ENCODE assay signal across 22 mouse cellular contexts in the genomic region with DNA sequence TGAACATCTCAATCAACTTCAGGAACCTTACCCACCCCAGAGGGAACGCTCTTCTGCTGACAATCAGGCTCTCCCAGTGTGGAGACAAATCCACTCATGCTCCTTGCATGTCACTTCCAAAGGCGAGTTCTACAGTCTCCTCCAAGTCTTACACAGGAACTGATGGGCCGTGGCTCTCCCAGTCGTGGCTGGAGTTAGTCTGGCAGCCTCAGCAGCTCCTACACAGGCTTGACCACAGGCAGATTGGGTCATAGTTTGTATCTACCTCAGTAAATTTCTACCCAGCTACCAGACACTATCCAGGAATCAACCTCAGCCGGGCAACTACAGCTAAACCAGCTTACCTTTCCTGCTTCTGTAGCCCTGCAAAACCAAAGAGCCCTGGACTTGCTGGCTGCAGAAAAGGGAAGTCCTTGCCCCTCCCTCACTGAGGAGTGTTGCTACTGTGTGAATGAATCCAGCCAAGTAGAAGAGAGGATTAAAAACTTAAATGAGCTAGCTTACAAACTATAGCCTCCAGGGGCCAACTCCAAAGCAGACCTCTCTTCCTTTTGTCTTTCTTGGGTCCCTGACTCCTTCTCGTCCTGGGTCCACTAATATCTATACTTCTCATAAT.
A peak's percentile ranks its signal among the peaks of the same experiment; 100 is the strongest.
DNase-seq lines count a peak whose midpoint lies in the region; ATAC-seq and TF ChIP-seq lines count a peak whose summit lies in the region.
"Had no signal": no experiment of that assay in that cellular context is flagged by ENCODE, and none has a peak within 500 bp of the region (broad histone marks: within the 10 kb centered on the region; RNA-seq: fewer than 3 reads in every experiment).

No protein-coding gene starts in this region.

- peak; percentile 64 to 77 for ATAC-seq in hematopoietic stem cell, adult 5-6 weeks (replicated peaks in 1 of 2; ENCODE audit: insufficient read depth in 1 of 2, low FRiP score in 2 of 2, low TSS enrichment in 1 of 2, low read depth in 1 of 2, poor library complexity in 2 of 2, severe bottlenecking in 2 of 2)

- no peak for TF ChIP-seq RAD21 in MEL (IDR thresholded peaks at IDR 0.05; ENCODE audit: low read depth, low read length)

- intact Hi-C loops in heart, postnatal 14 days (cut with DNase I) = no loop called here

- whole genome bisulfite sequencing in lung, adult 2 months = 50% methylated on average over 6 of the region's 6 CpGs

- H3K9ac ChIP-seq in MEL (ENCODE audit: control insufficient read depth, low read depth, low read length, poor library complexity, severe bottlenecking) = no peak overlapping the region
- H3K9ac ChIP-seq: hindbrain, embryonic 14.5 days; liver, embryonic 14.5 days; midbrain, embryonic 12.5 days had no signal

- TF ChIP-seq CTCF in lung, adult 2 months (IDR thresholded peaks at IDR 0.05; ENCODE audit: insufficient read depth, low read length) = no peak
- no peak for TF ChIP-seq CTCF in MEL (IDR thresholded peaks at IDR 0.05 in 2 of 3, conservative IDR thresholded peaks at IDR 0.05 in 1 of 3; ENCODE audit: control insufficient read depth in 1 of 3, insufficient read depth in 1 of 3, low read depth in 2 of 3, low read length in 3 of 3, poor library complexity in 1 of 3, severe bottlenecking in 1 of 3)

- H3K27ac ChIP-seq in MEL (ENCODE audit: control insufficient read depth, low read depth, low read length) = no peak overlapping the region
- H3K27ac ChIP-seq: heart, embryonic 15.5 days; hindbrain, embryonic 14.5 days; kidney, postnatal 0 days; layer of hippocampus, adult 2 months; left cerebral cortex, adult 2 months; limb, embryonic 10.5 days; liver, embryonic 14.5 days; midbrain, embryonic 12.5 days had no signal

- H3K9me3 ChIP-seq in MEL (replicated peaks; ENCODE audit: insufficient read depth, low read length) = no peaks in the 10 kb centered on the region
- H3K9me3 ChIP-seq: heart, embryonic 15.5 days; limb, embryonic 10.5 days; midbrain, embryonic 12.5 days had no signal

- H3K27me3 ChIP-seq in MEL (ENCODE audit: control insufficient read depth in 1 of 2, insufficient read depth in 2 of 2, low read length in 2 of 2) = peaks cover 1 to 3% of the 10 kb centered on the region in 2 experiments; a peak in 2 of 4 replicates
- H3K27me3 ChIP-seq: heart, embryonic 15.5 days; midbrain, embryonic 12.5 days had no signal

- H3K4me1 ChIP-seq in lung, adult 2 months (ENCODE audit: control insufficient read depth, insufficient read depth, low read length) = no peaks in the 10 kb centered on the region
- peaks cover 9 to 29% of the 10 kb centered on the region in 2 experiments for H3K4me1 ChIP-seq in MEL (ENCODE audit: control insufficient read depth in 1 of 2, insufficient read depth in 2 of 2, low read length in 2 of 2)

- H3K79me2 ChIP-seq in MEL (ENCODE audit: control insufficient read depth, insufficient read depth, low read length, poor library complexity) = no peaks in the 10 kb centered on the region

- peaks cover 0 to 27% of the 10 kb centered on the region in 2 experiments; a peak in 2 of 4 replicates for H3K36me3 ChIP-seq in MEL (ENCODE audit: control insufficient read depth in 1 of 2, insufficient read depth in 2 of 2, low read length in 2 of 2)
- H3K36me3 ChIP-seq: heart, embryonic 15.5 days; limb, embryonic 10.5 days; midbrain, embryonic 12.5 days had no signal

- peak; percentile 83 for DNase-seq in heart, adult 11 months
- no peak for DNase-seq in heart, postnatal 14 days
- peak; percentile 34 for DNase-seq in lung, postnatal 36 days
- DNase-seq in lung, adult 2 months = no peak
- DNase-seq in MEL (ENCODE audit: low read depth, low spot score) = peak; percentile 84
- no peak for DNase-seq in adrenal gland, adult 2 months
- no peak for DNase-seq in B cell, adult 2 months
- DNase-seq: adrenal gland, adult 8-10 months; cerebellum, adult 11 months; cerebellum, postnatal 25 days; gastrocnemius, postnatal 14 days; kidney, adult 11 months; lung, postnatal 14 days had no signal

- TF ChIP-seq EP300 in MEL (IDR thresholded peaks at IDR 0.05; ENCODE audit: low read depth in 1 of 2, low read length in 2 of 2) = 0 out of 4 replicates have a peak, but pooled peaks of 1 of the 2 experiments have one; percentile 11

- no peak for TF ChIP-seq POLR2A in lung, adult 2 months (IDR thresholded peaks at IDR 0.05; ENCODE audit: borderline replicate concordance, extremely low read depth, low read depth, low read length)
- TF ChIP-seq POLR2A in MEL (IDR thresholded peaks at IDR 0.05; ENCODE audit: control insufficient read depth in 1 of 2, insufficient read depth in 1 of 2, low read depth in 1 of 2, low read length in 2 of 2, poor library complexity in 1 of 2) = no peak

- no peak overlapping the region for H3K4me3 ChIP-seq in lung, adult 2 months (replicated peaks; ENCODE audit: extremely low read depth, low read depth, low read length)
- no peak overlapping the region for H3K4me3 ChIP-seq in MEL (ENCODE audit: control insufficient read depth in 1 of 2, insufficient read depth in 1 of 2, low read depth in 2 of 2, low read length in 2 of 2)
- H3K4me3 ChIP-seq: heart, embryonic 15.5 days; layer of hippocampus, adult 2 months; left cerebral cortex, adult 2 months; limb, embryonic 10.5 days; midbrain, embryonic 12.5 days had no signal

TF ChIP-seq in MEL, 35 proteins besides CTCF, POLR2A, EP300 and RAD21:
- TF ChIP-seq ZNF384 (IDR thresholded peaks at IDR 0.05; ENCODE audit: low read depth, low read length) = no peak
- 0 out of 2 replicates have a peak, but pooled peaks have one; percentile 8 for TF ChIP-seq TCF12 (IDR thresholded peaks at IDR 0.05; ENCODE audit: low read depth, low read length)
- peak; percentile 50; the same call in 1 of the 2 replicates for TF ChIP-seq MAZ (IDR thresholded peaks at IDR 0.05; ENCODE audit: low read depth, low read length)

Comparison
In these comparisons a context has a peak if more than half of its experiments do, and no peak if none do; other contexts are left out.
1. DNase-seq: peak in heart, adult 11 months (single experiment), lung, postnatal 36 days (single experiment) and MEL (single experiment); none in heart, postnatal 14 days (0 of 2), lung, adult 2 months (single experiment), adrenal gland, adult 2 months (single experiment) and B cell, adult 2 months (0 of 2).